Mouse (Mus musculus) layer of hippocampus, adult 9-10 months (tissue): Measurements from ENCODE around the gene Eef1g.
A peak's percentile ranks its signal among the peaks of the same experiment; 100 is the strongest.
"Not testable (repeated sequence)": the region's sequence is repeated elsewhere in the genome, so short reads cannot be mapped to it uniquely, and the experiment has no call there.

Experiments used
- DNase-seq: peaks from one replicate; pipeline ENCODE4 v3.0.0; 2022; ENCODE audit warnings: low spot score

Eef1g gene

GRCm38 (mm10) chr19:8945251-8945650, 21.6 kb upstream of the Eef1g start:
- DNase-seq = no peak

- no peak for DNase-seq
Measured at GRCm38 (mm10) chr19:8946929-8947328, 19.9 kb upstream of the Eef1g start.

DNA sequence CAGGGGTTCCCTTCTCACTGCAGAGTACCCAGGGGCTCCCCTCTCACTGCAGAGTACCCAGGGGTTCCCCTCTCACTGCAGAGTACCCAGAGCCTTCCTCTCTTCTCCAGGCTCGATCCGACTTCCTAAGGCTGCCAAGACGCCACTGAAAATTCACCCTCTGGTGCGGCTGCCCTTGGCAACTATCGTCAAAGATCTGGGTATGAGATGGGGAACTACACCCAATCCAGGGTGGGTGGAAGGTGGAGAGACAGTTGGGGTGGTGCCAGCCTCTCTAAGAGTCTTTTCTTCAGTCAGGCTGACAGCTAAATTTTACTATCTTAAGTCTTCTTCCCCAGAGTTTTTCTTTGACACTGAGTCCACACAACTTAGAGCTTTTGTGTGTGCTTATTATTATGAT, 16.7 kb upstream of the Eef1g start:
- no peak for DNase-seq

DNA sequence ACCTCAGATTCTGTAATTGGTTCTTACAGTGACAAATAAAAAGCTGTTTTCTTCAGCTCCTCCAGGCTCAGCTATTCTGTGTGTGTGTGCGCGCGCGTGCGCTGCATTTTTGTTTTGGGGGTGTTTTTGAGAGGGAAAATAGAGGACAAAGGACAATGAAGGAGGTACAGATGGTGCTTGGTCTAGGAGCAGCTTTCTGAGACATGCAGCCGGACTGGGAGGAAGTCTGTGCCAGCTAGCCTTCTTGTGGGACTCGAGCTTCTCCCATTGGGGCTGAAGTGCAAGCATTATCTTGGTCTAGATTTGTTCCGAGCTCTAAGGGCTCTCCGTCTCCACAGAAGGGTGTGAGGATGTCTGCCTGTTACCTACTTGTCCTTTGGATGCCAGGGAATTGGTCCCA, 14.6 kb upstream of the Eef1g start:
- DNase-seq = no peak

GRCm38 (mm10) chr19:8953135-8954039, 13.5 kb upstream of the Eef1g start, which contains the start of gene Tut1:
Tut1 (plus strand) TSS chr19:8953847.
- DNase-seq = peak; percentile 98

- no peak for DNase-seq
Measured at GRCm38 (mm10) chr19:8954171-8954570, 12.7 kb upstream of the Eef1g start.

- no peak for DNase-seq
Measured at GRCm38 (mm10) chr19:8962256-8962655, 4.6 kb upstream of the Eef1g start.

DNA sequence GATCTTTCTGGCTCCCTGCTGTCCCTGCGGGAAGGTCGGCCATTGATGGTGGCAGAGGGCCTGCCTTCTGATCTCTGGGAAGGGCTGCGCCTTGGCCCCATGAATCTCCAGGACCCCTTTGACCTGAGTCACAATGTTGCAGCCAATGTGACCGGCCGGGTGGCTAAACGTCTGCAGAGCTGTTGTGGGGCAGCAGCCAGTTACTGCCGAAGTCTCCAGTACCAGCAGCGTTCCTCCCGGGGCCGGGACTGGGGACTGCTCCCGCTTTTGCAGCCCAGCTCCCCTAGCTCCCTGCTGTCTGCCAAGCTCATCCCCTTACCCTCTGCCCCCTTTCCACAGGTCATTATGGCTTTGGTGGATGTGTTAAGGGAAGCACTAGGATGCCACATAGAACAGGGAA, 1.8 kb upstream of the Eef1g start:
- no peak for DNase-seq

DNA sequence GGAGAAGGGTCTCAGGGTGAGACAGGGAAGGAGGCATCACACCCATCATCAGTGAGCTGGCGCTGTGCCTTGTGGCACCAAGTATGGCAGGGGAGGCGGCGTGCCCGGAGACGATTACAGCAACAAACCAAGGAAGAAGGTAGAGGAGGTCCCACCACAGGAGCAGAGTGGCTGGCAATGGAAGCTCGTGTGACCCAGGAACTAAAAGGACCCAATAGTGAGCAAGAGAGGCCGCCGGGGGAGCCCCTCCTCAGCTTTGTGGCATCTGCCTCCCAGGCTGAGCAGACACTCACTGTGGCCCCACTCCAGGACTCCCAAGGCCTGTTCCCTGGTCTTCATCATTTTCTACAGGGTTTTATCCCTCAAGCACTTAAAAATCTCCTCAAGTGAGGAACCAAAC, 1.1 kb upstream of the Eef1g start:
- no peak for DNase-seq

DNA sequence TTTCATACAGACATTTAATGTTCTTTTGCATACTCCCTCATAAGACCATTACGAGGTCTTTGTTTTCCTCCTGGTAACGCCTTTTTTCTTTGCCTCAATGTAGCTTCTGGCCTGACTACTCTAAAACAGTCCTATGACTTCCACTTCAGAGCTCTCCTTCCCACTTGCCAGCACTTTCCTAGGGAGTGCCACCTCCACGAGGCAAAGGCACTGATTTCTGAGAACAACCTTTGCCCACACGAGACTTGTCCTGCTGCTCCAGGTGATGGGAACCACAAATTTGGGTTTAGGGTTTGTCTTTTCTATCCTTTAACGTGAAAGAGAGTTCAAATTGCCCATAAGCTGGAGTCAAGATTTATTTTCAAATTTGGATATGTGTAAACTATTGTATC, 647 bp upstream of the Eef1g start:
- no peak for DNase-seq

- DNase-seq = no peak
Measured at GRCm38 (mm10) chr19:8967373-8967743, 517 bp downstream of the Eef1g start.

DNA sequence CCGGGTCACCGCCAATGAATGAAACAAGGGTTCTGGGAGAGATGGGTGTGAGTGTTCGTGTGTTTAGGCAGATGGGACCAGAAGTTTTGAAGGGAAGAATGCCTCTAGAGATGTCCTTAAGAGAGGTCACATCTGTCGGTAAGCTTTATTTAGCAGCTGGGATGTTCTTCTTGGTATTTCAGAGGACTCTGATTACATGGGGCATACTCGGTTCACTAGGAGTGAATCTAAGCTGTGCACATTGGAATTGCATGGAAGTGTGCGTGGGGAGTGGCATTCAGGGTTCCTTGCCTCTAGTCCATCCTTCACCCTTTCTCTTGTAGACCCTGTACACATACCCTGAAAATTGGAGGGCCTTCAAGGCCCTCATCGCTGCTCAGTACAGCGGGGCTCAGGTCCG, 1.1 kb downstream of the Eef1g start:
- DNase-seq = no peak

DNA sequence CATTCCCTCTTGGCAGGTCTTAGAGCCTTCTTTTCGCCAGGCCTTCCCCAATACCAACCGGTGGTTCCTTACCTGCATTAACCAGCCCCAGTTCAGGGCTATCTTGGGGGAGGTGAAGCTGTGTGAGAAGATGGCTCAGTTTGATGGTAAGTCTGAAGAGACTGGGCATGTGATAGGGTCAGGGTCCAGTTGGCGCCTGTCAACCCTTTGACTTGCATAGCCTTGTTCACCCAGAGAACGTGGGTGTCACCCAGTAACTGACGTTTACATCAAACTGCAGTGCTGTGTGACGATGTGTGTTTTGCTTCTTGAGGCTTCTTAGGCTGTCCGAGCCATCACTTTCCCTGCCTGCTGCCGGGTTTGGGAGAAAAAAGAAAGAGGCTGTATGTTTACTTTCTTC, 5.7 kb downstream of the Eef1g start:
- not testable (repeated sequence) for DNase-seq

- no peak for DNase-seq
Measured at GRCm38 (mm10) chr19:8974638-8975037, 7.8 kb downstream of the Eef1g start.

DNA sequence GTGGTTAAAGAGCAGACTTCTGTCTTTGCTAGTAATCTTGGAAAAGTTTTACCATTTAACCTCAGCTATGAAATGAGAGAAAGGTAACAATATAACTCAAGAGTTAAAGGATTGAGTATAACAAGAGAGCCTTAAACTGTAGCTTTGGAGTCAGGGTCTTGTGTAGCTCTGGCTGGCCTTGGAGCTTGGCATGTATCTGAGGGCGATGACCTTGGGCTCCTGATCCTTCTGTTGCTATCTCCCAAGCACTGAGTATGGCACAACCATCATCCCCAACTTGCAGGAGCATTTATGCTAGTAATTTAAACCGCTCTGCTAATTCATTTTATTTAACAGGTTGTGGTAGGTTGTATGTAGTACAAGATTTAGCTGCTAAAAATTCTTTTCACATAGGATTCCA, 8.7 kb downstream of the Eef1g start:
- no peak for DNase-seq

GRCm38 (mm10) chr19:8976535-8976934, 9.7 kb downstream of the Eef1g start:
- DNase-seq = no peak

GRCm38 (mm10) chr19:8980771-8981170, 13.9 kb downstream of the Eef1g start:
- DNase-seq = no peak

GRCm38 (mm10) chr19:8981450-8982168, 14.8 kb downstream of the Eef1g start:
- no peak for DNase-seq

DNA sequence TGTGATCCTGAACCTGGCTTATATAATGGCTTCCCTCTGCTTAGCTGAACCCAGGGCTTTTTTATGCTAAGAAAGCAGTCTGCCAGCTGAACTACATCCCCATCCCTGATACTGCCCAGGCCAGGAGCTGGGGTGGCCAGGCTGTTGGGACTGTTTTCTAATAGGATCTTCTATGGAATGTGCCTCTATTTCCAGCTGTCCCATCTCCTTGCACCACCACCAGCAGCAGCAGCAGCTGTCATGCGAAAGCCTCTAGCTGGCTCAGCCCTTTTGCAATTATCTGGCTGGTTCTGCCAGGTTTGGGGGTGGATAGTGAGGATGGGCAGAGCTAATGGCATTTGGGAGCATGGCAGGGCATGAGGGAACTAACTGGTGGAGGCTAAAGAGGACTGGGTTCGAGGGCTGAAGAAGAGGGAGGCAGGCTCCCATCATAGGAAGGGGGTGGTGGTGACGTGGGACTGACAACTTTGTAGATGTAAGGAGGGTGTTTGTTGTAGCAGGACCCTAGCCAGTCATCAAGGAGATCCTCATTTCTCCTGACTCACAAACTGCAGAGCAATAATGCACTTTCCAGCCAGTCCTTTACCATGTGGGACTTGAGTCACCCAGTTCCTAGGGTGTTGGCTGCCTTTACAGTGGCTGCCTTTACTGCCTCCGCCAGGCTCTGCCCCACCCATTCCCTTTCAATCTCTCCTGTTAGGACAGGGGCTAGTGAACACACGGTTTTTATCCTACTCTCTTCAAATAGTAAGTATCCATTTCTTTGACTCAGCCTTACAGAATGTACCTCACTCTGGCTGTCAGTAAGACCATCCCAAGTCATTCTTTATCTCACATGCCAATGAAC, 15.7 kb downstream of the Eef1g start:
- DNase-seq = no peak

DNA sequence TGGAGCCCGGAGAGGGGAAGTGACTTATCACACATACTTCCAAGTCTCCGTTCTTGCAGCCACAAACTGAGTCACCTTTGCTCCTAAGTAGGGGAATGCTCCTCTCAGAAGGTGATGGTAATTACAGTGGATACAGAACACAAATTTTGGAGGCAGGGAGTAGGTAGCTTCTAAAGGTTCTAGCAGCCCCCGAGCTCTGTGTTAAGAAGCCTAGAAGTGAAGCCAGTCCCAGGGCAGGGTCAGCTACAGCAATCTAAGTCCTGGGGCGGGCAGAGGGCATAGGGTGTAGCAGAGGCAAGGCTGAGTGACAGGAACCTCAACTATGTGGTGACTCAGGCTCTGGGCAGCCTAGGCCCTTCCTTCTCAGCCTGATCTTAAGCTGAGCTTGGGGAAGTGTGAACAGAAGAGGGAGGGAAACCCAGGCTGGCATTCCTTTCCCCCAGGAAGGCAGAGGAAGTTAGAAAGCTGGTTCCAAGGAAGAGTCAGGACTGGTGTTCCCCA, 16.4 kb downstream of the Eef1g start:
- DNase-seq = no peak

- DNase-seq = no peak
Measured at GRCm38 (mm10) chr19:8984255-8984868, 17.5 kb downstream of the Eef1g start.

DNA sequence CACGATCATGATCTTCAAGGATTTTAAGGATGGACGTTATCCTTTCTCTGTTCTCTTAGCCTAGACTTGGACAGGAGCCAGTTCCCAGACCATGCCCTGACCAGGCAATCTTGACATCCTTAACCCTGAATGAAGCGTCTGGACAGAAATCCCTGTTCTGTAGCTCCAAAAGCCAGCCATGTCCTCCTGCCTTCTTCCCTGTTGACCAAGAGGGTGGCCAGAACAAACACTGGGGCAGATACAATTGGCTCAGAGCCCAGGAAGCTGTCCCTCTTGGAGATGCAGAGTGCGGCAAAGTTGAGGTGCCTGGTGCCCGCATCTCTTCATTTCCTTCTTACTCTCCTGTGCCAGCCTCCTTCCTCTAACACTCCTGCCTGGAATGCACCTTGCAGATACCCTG, 19.1 kb downstream of the Eef1g start:
- DNase-seq = no peak
